Mouse (Mus musculus) embryo, embryonic 10.5 days (tissue): ENCODE data around the gene Gpr157.

Source experiments
- DNase-seq: peaks from one replicate; pipeline ENCODE4 v3.0.0-alpha.2; 2015; ENCODE audit warnings: low spot score

The Gpr157 gene

DNA sequence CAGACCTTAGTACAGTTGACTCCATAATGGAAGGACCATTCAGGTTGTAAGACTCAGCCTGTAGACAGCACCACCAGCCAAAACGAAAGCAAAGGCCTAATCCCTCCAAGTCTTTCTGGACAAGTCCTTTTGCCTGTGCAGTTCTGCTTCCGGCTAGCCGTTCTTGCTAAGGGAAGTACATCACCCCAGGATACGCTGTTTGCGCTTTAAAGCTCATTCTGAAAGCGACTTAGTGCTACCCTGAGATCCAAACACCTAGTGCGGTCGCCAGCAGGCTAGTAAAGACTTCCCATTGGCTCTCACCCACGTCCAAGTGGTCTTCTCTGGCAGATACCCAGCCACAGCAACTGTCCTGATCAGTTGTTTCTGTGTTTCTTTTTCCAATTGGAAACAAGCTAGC is 23.2 kb downstream of the Gpr157 start:
- no peak for DNase-seq

DNA sequence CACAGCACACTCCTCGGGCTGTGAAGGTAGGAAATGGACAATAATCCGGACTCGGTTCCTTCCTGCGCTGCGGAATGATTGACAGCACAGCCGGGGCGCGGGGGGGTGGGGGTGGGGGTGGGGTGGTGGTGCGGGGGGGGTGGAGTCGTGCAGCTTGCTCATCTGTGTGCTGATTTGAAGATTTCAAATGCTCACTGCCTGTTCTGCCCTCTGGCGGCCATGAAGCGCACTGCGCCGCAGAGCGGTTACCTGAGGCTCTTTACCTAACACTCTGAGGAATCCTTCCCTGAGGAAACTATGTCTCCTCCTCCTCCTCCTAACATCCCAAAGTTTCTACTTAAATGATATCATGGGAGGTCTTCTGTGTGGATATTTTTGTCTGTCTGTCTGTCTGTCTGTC is 25.7 kb downstream of the Gpr157 start:
- DNase-seq = peak; percentile 72

GRCm38 (mm10) chr4:150114505-150115061 is 27.4 kb downstream of the Gpr157 start:
- no peak for DNase-seq

GRCm38 (mm10) chr4:150117311-150117710 is 30.1 kb downstream of the Gpr157 start:
- DNase-seq = no peak

DNA sequence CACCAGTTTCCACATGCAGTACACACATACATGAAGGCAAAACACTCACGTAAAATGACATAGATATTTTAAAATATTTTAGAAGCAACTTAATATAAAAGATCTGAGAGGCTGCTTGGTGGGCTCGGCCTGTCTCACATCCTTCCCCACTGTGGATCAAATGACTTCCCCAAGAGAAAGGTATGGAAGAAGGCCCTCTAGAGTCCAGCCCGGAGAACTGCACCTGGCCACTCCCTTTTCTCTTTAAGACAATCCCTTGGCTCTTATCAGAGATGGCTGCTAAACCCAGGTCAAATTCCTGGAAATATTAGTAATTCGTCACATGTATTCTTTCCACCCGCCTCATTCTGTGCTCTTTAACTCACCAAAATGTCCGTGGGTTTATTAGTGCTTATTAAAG is 31.0 kb downstream of the Gpr157 start:
- no peak for DNase-seq

GRCm38 (mm10) chr4:150119055-150119454 is 31.9 kb downstream of the Gpr157 start, which contains the start of gene Slc2a5:
TSS of gene Slc2a5 (plus strand) at chr4:150119283.
- peak; percentile 71 for DNase-seq

- DNase-seq = peak; percentile 53
These were observed 32.5 kb downstream of the Gpr157 start for GRCm38 (mm10) chr4:150119640-150120039.

DNA sequence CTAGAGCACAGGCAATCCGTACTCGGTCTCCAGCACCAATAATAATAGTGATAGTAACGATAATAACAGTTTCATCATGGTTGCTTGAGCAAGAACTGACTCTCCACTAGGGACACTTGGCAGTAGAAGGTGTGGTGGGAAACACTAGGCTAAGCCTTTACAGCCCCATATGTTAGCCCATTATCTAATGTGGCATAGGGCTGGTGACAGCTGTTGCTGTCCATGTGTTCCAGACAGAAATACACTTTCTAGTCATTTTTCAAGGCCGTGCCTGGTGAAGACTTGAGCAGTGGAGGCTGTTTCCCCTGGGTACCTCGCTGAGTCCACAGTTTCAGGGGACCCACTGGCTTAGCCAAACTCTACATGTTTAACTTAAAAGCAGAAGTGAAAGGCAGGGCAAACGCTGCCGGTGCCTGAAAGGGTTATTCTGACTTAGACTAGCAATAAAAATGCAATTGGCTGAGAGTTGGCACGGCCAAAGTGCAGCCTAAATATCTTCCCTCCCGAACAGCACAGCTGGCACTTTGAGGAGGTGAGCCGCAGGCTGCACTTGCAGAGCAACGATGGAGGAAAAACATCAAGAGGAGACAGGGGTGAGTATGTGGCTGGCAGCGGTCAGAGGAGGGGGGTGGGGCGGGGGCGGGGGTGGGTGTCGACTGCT is 33.1 kb downstream of the Gpr157 start:
- DNase-seq = no peak

DNA sequence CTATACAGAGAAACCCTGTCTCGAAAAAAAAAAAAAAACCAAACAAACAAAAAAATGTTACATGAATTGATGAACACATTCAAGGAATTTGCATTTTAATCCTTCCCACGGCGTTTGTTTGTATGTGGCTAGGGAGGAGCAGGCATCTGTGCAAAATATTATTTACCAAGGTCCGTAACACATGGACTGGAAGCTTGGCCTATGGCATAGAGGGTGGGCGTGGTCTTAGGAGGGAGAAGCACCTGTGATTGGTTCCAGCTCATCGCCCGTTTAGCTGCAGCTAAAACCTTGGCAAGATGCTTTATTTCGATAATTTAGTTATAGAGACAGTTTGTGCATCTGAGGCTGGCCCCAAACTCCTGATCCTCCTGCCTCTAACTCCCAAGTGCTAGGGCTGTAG is 34.3 kb downstream of the Gpr157 start:
- no peak for DNase-seq

- DNase-seq = no peak
These were observed 35.3 kb downstream of the Gpr157 start for GRCm38 (mm10) chr4:150122476-150122875.

DNA sequence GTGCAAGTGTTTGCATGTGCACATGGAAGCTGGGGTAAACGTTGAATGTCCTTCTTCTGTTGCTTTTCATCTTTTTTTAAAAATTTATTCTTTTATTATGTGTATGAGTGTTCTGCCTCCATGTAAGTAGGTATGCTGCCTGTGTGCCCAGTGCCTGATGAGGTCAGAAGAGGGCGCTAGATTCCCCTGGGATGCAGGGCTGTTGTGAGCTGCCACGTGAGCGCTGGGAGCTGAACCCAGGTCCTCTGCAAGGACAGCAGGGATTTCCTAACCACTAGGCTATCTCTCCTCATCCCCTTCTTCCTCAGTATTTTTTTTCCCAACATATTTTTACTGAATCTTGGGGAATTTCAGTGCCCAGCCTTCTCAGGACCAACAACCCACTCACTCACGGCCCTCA is 39.2 kb downstream of the Gpr157 start:
- no peak for DNase-seq

GRCm38 (mm10) chr4:150127894-150128293 is 40.7 kb downstream of the Gpr157 start:
- DNase-seq = no peak

- DNase-seq = peak; percentile 47
These were observed 41.4 kb downstream of the Gpr157 start for GRCm38 (mm10) chr4:150128571-150128970.

DNA sequence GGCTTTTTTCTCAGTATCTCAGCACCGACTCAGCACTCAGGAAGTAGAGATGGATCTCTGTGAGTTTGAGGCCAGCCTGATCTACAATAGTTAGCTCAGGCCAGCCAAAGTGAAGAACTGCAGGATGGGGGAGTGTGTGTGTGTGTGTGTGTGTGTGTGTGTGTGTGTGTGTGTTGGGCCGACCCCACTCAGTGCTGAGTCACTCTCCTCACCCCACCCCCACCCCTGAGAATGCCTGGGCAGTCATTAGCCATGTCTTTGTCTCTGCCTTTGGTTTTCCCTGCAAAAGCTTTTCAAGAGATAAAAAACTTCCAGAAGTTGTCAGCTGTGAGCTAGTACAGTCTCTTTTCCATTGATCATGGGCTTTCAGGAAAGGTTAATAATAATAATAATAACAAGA is 43.5 kb downstream of the Gpr157 start:
- DNase-seq = no peak

- DNase-seq = no peak
These were observed 45.6 kb downstream of the Gpr157 start for GRCm38 (mm10) chr4:150132692-150133271.

DNA sequence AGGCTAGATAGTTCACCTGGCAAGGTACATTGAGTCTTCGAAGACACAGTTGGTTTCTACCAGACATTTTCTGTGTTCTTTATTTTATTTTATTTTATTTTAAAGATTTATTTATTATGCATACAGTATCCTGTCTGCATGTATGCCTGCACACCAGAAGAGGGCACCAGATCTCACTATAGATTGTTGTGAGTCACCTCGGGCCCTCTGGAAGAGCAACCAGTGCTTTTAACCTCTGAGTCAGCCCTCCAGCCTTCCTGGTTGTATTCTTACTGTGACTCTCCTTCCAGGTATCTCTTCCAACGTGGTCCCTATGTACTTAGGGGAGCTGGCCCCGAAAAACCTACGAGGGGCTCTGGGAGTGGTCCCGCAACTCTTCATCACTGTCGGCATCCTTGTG is 48.1 kb downstream of the Gpr157 start:
- DNase-seq = no peak

GRCm38 (mm10) chr4:150136693-150137092 is 49.5 kb downstream of the Gpr157 start:
- peak; percentile 83 for DNase-seq

- no peak for DNase-seq
These were observed 50.4 kb downstream of the Gpr157 start for GRCm38 (mm10) chr4:150137368-150138083.

- DNase-seq = peak; percentile 85
These were observed 50.9 kb downstream of the Gpr157 start for GRCm38 (mm10) chr4:150138084-150138543.

GRCm38 (mm10) chr4:150139090-150139489 is 51.9 kb downstream of the Gpr157 start:
- no peak for DNase-seq

DNA sequence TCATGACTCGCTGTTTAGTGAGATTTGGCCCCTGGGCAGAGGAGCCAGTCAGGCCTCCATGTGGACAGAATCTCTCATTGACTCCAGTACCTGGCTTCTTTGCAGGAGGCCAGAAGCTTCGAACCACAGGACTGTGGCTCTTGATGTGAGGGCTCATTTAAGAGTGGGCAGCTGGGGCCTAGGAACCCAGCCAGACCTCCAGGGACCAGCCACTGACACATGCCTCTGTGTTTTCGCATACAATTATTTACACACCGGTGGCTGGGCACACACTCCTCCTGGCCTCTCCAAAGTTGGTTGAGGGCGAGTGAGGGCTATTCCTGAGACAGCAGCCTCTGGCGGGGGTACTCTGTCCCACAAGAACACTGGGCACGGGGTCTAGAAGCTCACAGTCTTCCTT is 53.2 kb downstream of the Gpr157 start:
- no peak for DNase-seq

- no peak for DNase-seq
These were observed 57.1 kb downstream of the Gpr157 start for GRCm38 (mm10) chr4:150144242-150144641.

GRCm38 (mm10) chr4:150146286-150146685 is 59.1 kb downstream of the Gpr157 start:
- no peak for DNase-seq
